In the genomic region with DNA sequence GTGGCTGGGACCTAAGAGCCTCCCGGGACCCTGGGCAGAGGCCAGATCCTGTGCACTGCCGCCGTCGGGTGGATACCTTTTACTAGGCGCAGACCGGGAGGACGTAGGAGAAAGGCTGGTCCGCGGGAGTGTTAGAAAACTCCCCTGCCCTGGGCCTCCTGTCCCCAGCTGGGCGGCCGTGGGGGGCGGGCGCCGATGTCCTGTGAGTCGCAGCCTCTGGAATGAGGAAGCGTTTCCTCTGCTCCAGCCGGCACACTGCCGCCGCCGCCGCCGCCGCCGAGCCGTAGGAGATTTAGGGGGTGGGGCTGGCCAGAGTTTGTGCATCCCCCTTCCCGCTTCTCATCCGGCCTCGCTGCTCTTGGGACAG, we compare ENCODE assay signal across 8 mouse cellular contexts. TPM values are rescaled to one million over a fixed set of nuclear protein-coding genes. Genes with fewer than 3 reads are reported as not detected.
DNase-seq lines count a peak whose midpoint lies in the region; ATAC-seq lines count a peak whose summit lies in the region.

No protein-coding gene starts in this region.

- peak; percentile 38 for ATAC-seq in erythroblast, adult 5-6 weeks (replicated peaks; ENCODE audit: low FRiP score, poor library complexity, severe bottlenecking)
- ATAC-seq in heart, embryonic 14.5 days (ENCODE audit: insufficient number of reproducible peaks, insufficient read depth, low FRiP score, low read depth) = peak; percentile 87
- peak; percentile 90 for ATAC-seq in kidney, embryonic 16.5 days (ENCODE audit: low FRiP score, low TSS enrichment)

- H3K9me3 ChIP-seq in heart, embryonic 14.5 days (ENCODE audit: control insufficient read depth, low read length) = no peaks in the 10 kb centered on the region
- H3K9me3 ChIP-seq in kidney, embryonic 16.5 days (ENCODE audit: low read length) = no peaks in the 10 kb centered on the region

- DNase-seq in 3T3-L1 (ENCODE audit: low read depth, low spot score) (peak; percentile 90), R1 (ENCODE audit: low read depth, low spot score) (peak; percentile 66)
- peak; percentile 94 for DNase-seq in lung, postnatal 10 days
- DNase-seq in retina, embryonic 14.5 days (ENCODE audit: low spot score) = peak; percentile 77
- no peak for DNase-seq in c-Kit-positive CD71-positive TER-119-positive erythroid progenitor cells, embryonic 14.5 days (ENCODE audit: low spot score)

- H3K27ac ChIP-seq in heart, embryonic 14.5 days (replicated peaks in 1 of 2; ENCODE audit: control insufficient read depth in 1 of 2, insufficient read depth in 1 of 2, low read depth in 2 of 2, low read length in 2 of 2) = peak overlapping the region; percentile 98 to 100
- peak overlapping the region; percentile 98 for H3K27ac ChIP-seq in kidney, embryonic 16.5 days (ENCODE audit: low read length)

- peak overlapping the region; percentile 99 for H3K4me3 ChIP-seq in heart, embryonic 14.5 days (ENCODE audit: control insufficient read depth in 1 of 2, insufficient read depth in 1 of 2, low read depth in 1 of 2, low read length in 2 of 2)
- H3K4me3 ChIP-seq in kidney, embryonic 16.5 days (ENCODE audit: low read length) = peak overlapping the region; percentile 84

- peak overlapping the region; percentile 94 for H3K9ac ChIP-seq in heart, embryonic 14.5 days (ENCODE audit: low read length)
- H3K9ac ChIP-seq in kidney, embryonic 16.5 days (replicated peaks; ENCODE audit: low read length) = peak overlapping the region; percentile 87

- no peaks in the 10 kb centered on the region for H3K27me3 ChIP-seq in heart, embryonic 14.5 days (ENCODE audit: control insufficient read depth, insufficient read depth, low read length)
- H3K27me3 ChIP-seq in kidney, embryonic 16.5 days (ENCODE audit: insufficient read depth, low read length) = no peaks in the 10 kb centered on the region

- peak overlapping the region; percentile 70 for H3K4me2 ChIP-seq in heart, embryonic 14.5 days (ENCODE audit: low read length)
- peak overlapping the region; percentile 61 for H3K4me2 ChIP-seq in kidney, embryonic 16.5 days (replicated peaks; ENCODE audit: low read depth, low read length)

- H3K4me1 ChIP-seq in heart, embryonic 14.5 days (ENCODE audit: control insufficient read depth in 2 of 2, insufficient read depth in 2 of 2, low read length in 2 of 2) = peaks cover 12 to 28% of the 10 kb centered on the region in 2 experiments
- H3K4me1 ChIP-seq in kidney, embryonic 16.5 days (ENCODE audit: insufficient read depth, low read length) = peaks cover 33% of the 10 kb centered on the region

- peaks cover 49% of the 10 kb centered on the region for H3K36me3 ChIP-seq in heart, embryonic 14.5 days (ENCODE audit: control insufficient read depth, insufficient read depth, low read length)
- peaks cover 24% of the 10 kb centered on the region for H3K36me3 ChIP-seq in kidney, embryonic 16.5 days (ENCODE audit: insufficient read depth, low read length)

- under 1% methylated on average over 28 of the region's 28 CpGs for WGBS in heart, embryonic 14.5 days
- WGBS in kidney, embryonic 16.5 days = under 1% methylated on average over 28 of the region's 28 CpGs

RNA-seq across cellular contexts. Expression of gene Tax1bp3, which starts 0.6 kb away (rescaled TPM):
- 3.1 and 4.4 TPM in 2 replicates for total RNA-seq in erythroblast, adult 5-6 weeks (2015; ENCODE audit: low replicate concordance)
- 2.5 and 4.0 TPM in 2 replicates for total RNA-seq in erythroblast, adult 5-6 weeks (2017; ENCODE audit: low replicate concordance)
- 270 TPM in 2 replicates for polyA plus RNA-seq in heart, embryonic 14.5 days (2014; fragmentation: Nextera tagmentation; extraction: Ambion mirVana)
- polyA plus RNA-seq in kidney, embryonic 16.5 days (2015; fragmentation: Nextera tagmentation; extraction: Ambion mirVana) = 231 and 251 TPM in 2 replicates

RNA-seq across cellular contexts. Expression of gene Emc6, which starts 0.7 kb away (rescaled TPM):
- total RNA-seq in erythroblast, adult 5-6 weeks (2015; ENCODE audit: low replicate concordance) = 12.5 and 25.2 TPM in 2 replicates
- 3.3 and 6.0 TPM in 2 replicates for total RNA-seq in erythroblast, adult 5-6 weeks (2017; ENCODE audit: low replicate concordance)
- polyA plus RNA-seq in heart, embryonic 14.5 days (2014; fragmentation: Nextera tagmentation; extraction: Ambion mirVana) = 114 and 121 TPM in 2 replicates
- polyA plus RNA-seq in kidney, embryonic 16.5 days (2015; fragmentation: Nextera tagmentation; extraction: Ambion mirVana) = 121 and 123 TPM in 2 replicates

RNA-seq across cellular contexts. Expression of gene P2rx5, which starts 17.3 kb away (rescaled TPM):
- total RNA-seq in erythroblast, adult 5-6 weeks (2015; ENCODE audit: low replicate concordance) = not detected in 2 replicates
- total RNA-seq in erythroblast, adult 5-6 weeks (2017; ENCODE audit: low replicate concordance) = not detected in 2 replicates
- polyA plus RNA-seq in heart, embryonic 14.5 days (2014; fragmentation: Nextera tagmentation; extraction: Ambion mirVana) = 1.3 and 1.6 TPM in 2 replicates
- 0.81 TPM in 2 replicates for polyA plus RNA-seq in kidney, embryonic 16.5 days (2015; fragmentation: Nextera tagmentation; extraction: Ambion mirVana)

RNA-seq across cellular contexts. Expression of gene Ctns, which starts 21.4 kb away (rescaled TPM):
- 2.3 and 6.0 TPM in 2 replicates for total RNA-seq in erythroblast, adult 5-6 weeks (2015; ENCODE audit: low replicate concordance)
- 3.5 and 6.0 TPM in 2 replicates for total RNA-seq in erythroblast, adult 5-6 weeks (2017; ENCODE audit: low replicate concordance)
- polyA plus RNA-seq in heart, embryonic 14.5 days (2014; fragmentation: Nextera tagmentation; extraction: Ambion mirVana) = 12.3 and 14.0 TPM in 2 replicates
- 21.5 and 22.4 TPM in 2 replicates for polyA plus RNA-seq in kidney, embryonic 16.5 days (2015; fragmentation: Nextera tagmentation; extraction: Ambion mirVana)

RNA-seq across cellular contexts. Expression of gene Shpk, which starts 21.8 kb away (rescaled TPM):
- 2.1 TPM in 1 of 2 replicates, not detected in the other for total RNA-seq in erythroblast, adult 5-6 weeks (2015; ENCODE audit: low replicate concordance)
- 1.5 and 2.4 TPM in 2 replicates for total RNA-seq in erythroblast, adult 5-6 weeks (2017; ENCODE audit: low replicate concordance)
- 0.41 and 0.66 TPM in 2 replicates for polyA plus RNA-seq in heart, embryonic 14.5 days (2014; fragmentation: Nextera tagmentation; extraction: Ambion mirVana)
- polyA plus RNA-seq in kidney, embryonic 16.5 days (2015; fragmentation: Nextera tagmentation; extraction: Ambion mirVana) = 2.4 and 2.6 TPM in 2 replicates

Comparison
In these comparisons a context has a peak if more than half of its experiments do, and no peak if none do; other contexts are left out.
1. ATAC-seq: peak in every context shown above with its lines; median percentile 90 in kidney, embryonic 16.5 days; 87 in heart, embryonic 14.5 days; 38 in erythroblast, adult 5-6 weeks.